Mouse (Mus musculus) testis, postnatal 14 days (tissue): ENCODE data around the gene Gm45337.
"Not testable (repeated sequence)": the region's sequence is repeated elsewhere in the genome, so short reads cannot be mapped to it uniquely, and the experiment has no call there.

Experiments used
- DNase-seq: peaks from one replicate; pipeline ENCODE4 v3.0.0; 2021; ENCODE audit warnings: low spot score

Gm45337 gene

GRCm38 (mm10) chr7:142144507-142144906 is at the start of gene Gm45337:
TSS of gene Gm45337 (minus strand) at chr7:142144607.
- DNase-seq = no peak

GRCm38 (mm10) chr7:142190289-142190688 is 45.9 kb upstream of the Gm45337 start, which contains the start of gene Gm10153:
TSS of gene Gm10153 (minus strand) at chr7:142190389.
- no peak for DNase-seq

GRCm38 (mm10) chr7:142188156-142188555 is 43.7 kb upstream of the Gm45337 start:
- DNase-seq = no peak

- DNase-seq = no peak
Measured at GRCm38 (mm10) chr7:142181021-142181420, 36.6 kb upstream of the Gm45337 start.

GRCm38 (mm10) chr7:142178685-142179084 is 34.3 kb upstream of the Gm45337 start:
- no peak for DNase-seq

GRCm38 (mm10) chr7:142175905-142176304 is 31.5 kb upstream of the Gm45337 start, which contains the start of gene Krtap5-2:
TSS of gene Krtap5-2 (minus strand) at chr7:142176005.
- DNase-seq = not testable (repeated sequence)

- no peak for DNase-seq
Measured at GRCm38 (mm10) chr7:142169836-142170235, 25.4 kb upstream of the Gm45337 start.

- not testable (repeated sequence) for DNase-seq
Measured at GRCm38 (mm10) chr7:142165639-142166038, 21.2 kb upstream of the Gm45337 start, which contains the start of gene Gm4553. TSS of gene Gm4553 (minus strand) at chr7:142165739.

- no peak for DNase-seq
Measured at GRCm38 (mm10) chr7:142159366-142159765, 15.0 kb upstream of the Gm45337 start.

- DNase-seq = not testable (repeated sequence)
Measured at GRCm38 (mm10) chr7:142157013-142157412, 12.6 kb upstream of the Gm45337 start, which contains the start of gene Gm29735. TSS of gene Gm29735 (minus strand) at chr7:142157113.

- DNase-seq = no peak
Measured at GRCm38 (mm10) chr7:142155308-142155707, 10.9 kb upstream of the Gm45337 start.

- no peak for DNase-seq
Measured at GRCm38 (mm10) chr7:142152191-142152590, 7.8 kb upstream of the Gm45337 start.

GRCm38 (mm10) chr7:142148633-142149032 is 4.2 kb upstream of the Gm45337 start:
- DNase-seq = no peak

- DNase-seq = peak; percentile 15
Measured at GRCm38 (mm10) chr7:142146033-142146432, 1.6 kb upstream of the Gm45337 start.

GRCm38 (mm10) chr7:142145413-142145940 is 1.1 kb upstream of the Gm45337 start:
- DNase-seq = no peak

GRCm38 (mm10) chr7:142143506-142144010 is 849 bp downstream of the Gm45337 start:
- not testable (repeated sequence) for DNase-seq

- DNase-seq = no peak
Measured at GRCm38 (mm10) chr7:142140696-142141095, 3.7 kb downstream of the Gm45337 start.

GRCm38 (mm10) chr7:142135934-142136333 is 8.5 kb downstream of the Gm45337 start, which contains the start of gene Gm39115:
TSS of gene Gm39115 (minus strand) at chr7:142136034.
- not testable (repeated sequence) for DNase-seq

GRCm38 (mm10) chr7:142134206-142134995 is 10.0 kb downstream of the Gm45337 start:
- no peak for DNase-seq

- DNase-seq = no peak
Measured at GRCm38 (mm10) chr7:142128843-142129242, 15.6 kb downstream of the Gm45337 start.

GRCm38 (mm10) chr7:142120629-142121028 is 23.8 kb downstream of the Gm45337 start, which contains the start of gene Gm45618:
TSS of gene Gm45618 (minus strand) at chr7:142120729.
- not testable (repeated sequence) for DNase-seq

GRCm38 (mm10) chr7:142119632-142120031 is 24.8 kb downstream of the Gm45337 start:
- DNase-seq = no peak

- DNase-seq = no peak
Measured at GRCm38 (mm10) chr7:142104747-142105146, 39.7 kb downstream of the Gm45337 start.
